Mouse (Mus musculus): ENCODE data around the gene Ms4a4b. TPM values are rescaled to one million over a fixed set of nuclear protein-coding genes. Genes with fewer than 3 reads are reported as not detected.

Gene Ms4a4b
- total and polyA plus RNA-seq, 3 experiments: not detected

DNA sequence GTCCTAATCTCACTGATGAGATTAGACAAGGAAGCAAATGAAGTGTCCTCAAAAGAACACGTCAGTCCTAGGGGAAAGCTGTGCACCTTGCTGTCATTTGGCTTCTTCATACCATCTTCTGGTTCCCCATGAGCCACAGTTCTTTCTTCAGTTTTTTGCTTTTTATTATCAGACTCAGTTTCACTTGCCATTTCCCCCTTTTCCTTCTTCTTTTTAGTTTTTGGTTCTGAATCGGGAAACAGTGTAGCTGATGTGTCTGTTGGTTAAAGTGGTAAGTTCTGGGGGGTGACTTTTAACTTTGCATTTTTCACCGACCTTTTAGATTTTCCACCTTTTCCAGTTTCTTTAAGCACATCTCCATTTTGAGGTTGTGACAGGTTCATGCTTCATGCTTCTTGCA, 38.8 kb upstream of the Ms4a4b start, which contains the start of gene Ms4a4c:
Ms4a4c (plus strand) TSS at position 244 of the 400 bp plus-strand sequence.
- no peak within 1 kb of the TSS for H3K4me3 ChIP-seq (replicated peaks in 1 of 3; ENCODE audit: low read depth in 2 of 3, low read length in 2 of 3, poor library complexity in 1 of 3)
- no peak within 1 kb of the TSS for H3K27ac ChIP-seq (ENCODE audit: insufficient read depth, low read depth)
- no peak within 1 kb of the TSS for H3K9ac ChIP-seq (ENCODE audit: insufficient read depth, low read depth)
- no peaks in the 10 kb centered on the region for H3K79me2 ChIP-seq (replicated peaks; ENCODE audit: control insufficient read depth, extremely low read depth, insufficient read depth, poor library complexity, severe bottlenecking)
- in situ Hi-C loops (cut with MboI; ENCODE audit: low pct_ligation_motif_present, low pct_unique_long_range_greater_than_20kb, low sequenced_read_pairs) (loop anchor here (10.0 kb wide), 1 partner anchor 60 kb away; the partner anchor contains the start of gene Ms4a6c), dilution Hi-C loops (cut with MboI; ENCODE audit: extremely low pct_ligation_motif_present, extremely low pct_unique_long_range_greater_than_20kb, low sequenced_read_pairs) (no loop called here)
- TF ChIP-seq CTCF (conservative IDR thresholded peaks at IDR 0.05 in 1 of 2, IDR thresholded peaks at IDR 0.05 in 1 of 2; ENCODE audit: low read depth in 2 of 2, low read length in 2 of 2): no peak
- no peak for TF ChIP-seq GABPA (IDR thresholded peaks at IDR 0.05; ENCODE audit: insufficient replicate concordance, low read depth, low read length)
- no peak for TF ChIP-seq ZMIZ1 (IDR thresholded peaks at IDR 0.05; ENCODE audit: low read depth, low read length)
- TF ChIP-seq SMC3 (IDR thresholded peaks at IDR 0.05; ENCODE audit: low read depth, low read length): no peak
- no peak for TF ChIP-seq ZNF384 (IDR thresholded peaks at IDR 0.05; ENCODE audit: low read depth, low read length)
- no peak for TF ChIP-seq NRF1 (IDR thresholded peaks at IDR 0.05; ENCODE audit: low read depth, low read length)
- TF ChIP-seq EP300 (IDR thresholded peaks at IDR 0.05; ENCODE audit: low read length): no peak
- TF ChIP-seq CHD2 (IDR thresholded peaks at IDR 0.05; ENCODE audit: low read length): no peak
- no peak for TF ChIP-seq CHD1 (IDR thresholded peaks at IDR 0.05; ENCODE audit: low read depth, low read length)
- no peak for TF ChIP-seq JUN (IDR thresholded peaks at IDR 0.05; ENCODE audit: insufficient read depth, low read depth, low read length)
- TF ChIP-seq POLR2AphosphoS2 (IDR thresholded peaks at IDR 0.05; ENCODE audit: low read depth, low read length): no peak
- no peaks in the 10 kb centered on the region for H3K36me3 ChIP-seq (replicated peaks in 1 of 2; ENCODE audit: control insufficient read depth in 1 of 2, insufficient read depth in 1 of 2, low read length in 1 of 2)
- H3K4me1 ChIP-seq (ENCODE audit: control insufficient read depth in 1 of 2, insufficient read depth in 2 of 2): peaks cover 0 to 30% of the 10 kb centered on the region in 2 experiments; a peak in 2 of 4 replicates
- no peaks in the 10 kb centered on the region for H3K9me3 ChIP-seq (replicated peaks; ENCODE audit: low read length)
- no peaks in the 10 kb centered on the region for H3K27me3 ChIP-seq (replicated peaks)
- DNase-seq (ENCODE audit: extremely low read depth): no peak
- no peak within 1 kb of the TSS for H3K4me2 ChIP-seq (ENCODE audit: insufficient read depth, low read depth, poor library complexity, severe bottlenecking)

DNA sequence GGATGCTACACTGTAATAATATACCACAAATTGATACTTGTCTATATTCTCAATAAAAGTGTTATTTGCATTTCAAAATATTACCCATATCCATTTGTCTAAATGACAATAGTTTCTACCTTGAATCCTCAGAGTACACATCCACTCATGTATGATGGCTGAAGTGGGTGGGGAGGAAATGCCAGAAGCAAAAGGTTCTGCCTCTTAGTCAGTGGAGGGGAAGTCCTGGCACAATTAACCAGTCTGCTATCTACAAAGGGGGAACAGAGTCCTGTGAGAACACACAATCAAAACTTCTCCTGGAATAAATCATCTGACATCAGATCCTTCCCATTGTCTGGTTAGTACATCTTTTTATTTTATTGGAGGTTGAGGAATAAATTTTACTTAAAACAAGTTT, 35.9 kb upstream of the Ms4a4b start:
- Histone ChIP-seq H3K4me3 (replicated peaks in 1 of 3; ENCODE audit: low read depth in 2 of 3, low read length in 2 of 3, poor library complexity in 1 of 3) (no peak overlapping the region), H3K4me2 (ENCODE audit: insufficient read depth, low read depth, poor library complexity, severe bottlenecking) (no peak overlapping the region), H3K9me3 (replicated peaks; ENCODE audit: low read length) (no peaks in the 10 kb centered on the region), H3K4me1 (ENCODE audit: control insufficient read depth in 1 of 2, insufficient read depth in 2 of 2) (peaks cover 0 to 22% of the 10 kb centered on the region in 2 experiments; a peak in 2 of 4 replicates), H3K27me3 (replicated peaks) (no peaks in the 10 kb centered on the region), H3K27ac (ENCODE audit: insufficient read depth, low read depth) (no peak overlapping the region), H3K79me2 (replicated peaks; ENCODE audit: control insufficient read depth, extremely low read depth, insufficient read depth, poor library complexity, severe bottlenecking) (no peaks in the 10 kb centered on the region), H3K36me3 (replicated peaks in 1 of 2; ENCODE audit: control insufficient read depth in 1 of 2, insufficient read depth in 1 of 2, low read length in 1 of 2) (no peaks in the 10 kb centered on the region), H3K9ac (ENCODE audit: insufficient read depth, low read depth) (no peak overlapping the region)
- DNase-seq (ENCODE audit: extremely low read depth): no peak
- TF ChIP-seq ZKSCAN1 (IDR thresholded peaks at IDR 0.05; ENCODE audit: borderline replicate concordance, low read depth, low read length): no peak
- TF ChIP-seq ZC3H11A (IDR thresholded peaks at IDR 0.05; ENCODE audit: low read depth, low read length): no peak
- TF ChIP-seq JUND (conservative IDR thresholded peaks at IDR 0.05; ENCODE audit: low read depth, low read length): no peak
- no peak for TF ChIP-seq IRF4 (IDR thresholded peaks at IDR 0.05; ENCODE audit: low read depth, low read length)
- no peak for TF ChIP-seq CHD1 (IDR thresholded peaks at IDR 0.05; ENCODE audit: low read depth, low read length)
- no peak for TF ChIP-seq TBP (conservative IDR thresholded peaks at IDR 0.05; ENCODE audit: low read depth, low read length)
- TF ChIP-seq ZMIZ1 (IDR thresholded peaks at IDR 0.05; ENCODE audit: low read depth, low read length): no peak
- no peak for TF ChIP-seq ETS1 (conservative IDR thresholded peaks at IDR 0.05; ENCODE audit: low read depth, low read length)
- TF ChIP-seq ZNF384 (IDR thresholded peaks at IDR 0.05; ENCODE audit: low read depth, low read length): no peak
- TF ChIP-seq GABPA (IDR thresholded peaks at IDR 0.05; ENCODE audit: insufficient replicate concordance, low read depth, low read length): no peak
- TF ChIP-seq USF1 (IDR thresholded peaks at IDR 0.05; ENCODE audit: low read depth, low read length): no peak
- TF ChIP-seq SIN3A (IDR thresholded peaks at IDR 0.05; ENCODE audit: low read length): no peak
- no peak for TF ChIP-seq RCOR1 (conservative IDR thresholded peaks at IDR 0.05; ENCODE audit: low read depth, low read length)
- no peak for TF ChIP-seq POLR2A (IDR thresholded peaks at IDR 0.05; ENCODE audit: low read depth, low read length)
- no peak for TF ChIP-seq ELF1 (IDR thresholded peaks at IDR 0.05; ENCODE audit: low read depth, low read length)
- no peak for TF ChIP-seq E2F4 (IDR thresholded peaks at IDR 0.05; ENCODE audit: insufficient replicate concordance, low read depth, low read length)
- in situ Hi-C loops (cut with MboI; ENCODE audit: low pct_ligation_motif_present, low pct_unique_long_range_greater_than_20kb, low sequenced_read_pairs): loop anchor here (10.0 kb wide), 1 partner anchor 57 kb away; the partner anchor contains the start of gene Ms4a6c
- dilution Hi-C loops (cut with MboI; ENCODE audit: extremely low pct_ligation_motif_present, extremely low pct_unique_long_range_greater_than_20kb, low sequenced_read_pairs): no loop called here
